Mouse (Mus musculus) G1E (cell line): ENCODE data around the gene Zfp91. TPM values are rescaled to one million over a fixed set of nuclear protein-coding genes. Genes with fewer than 3 reads are reported as not detected.

Experiments used
- ATAC-seq: 2 replicates; pipeline ENCODE4 v1.8.0; 2016; ENCODE audit warnings: mild to moderate bottlenecking; ENCODE audit not compliant: insufficient number of reproducible peaks, poor library complexity, low FRiP score, severe bottlenecking; ENCODE audit errors: extremely low read depth
- DNase-seq: peaks from one replicate; pipeline ENCODE4 v3.0.0; 2012; ENCODE audit warnings: low spot score
- H3K27me3 ChIP-seq: 2 replicates; pipeline ENCODE4 v1.6.1; 2012; ENCODE audit warnings: mild to moderate bottlenecking, low read length, inconsistent platforms; ENCODE audit not compliant: insufficient read depth
- H3K36me3 ChIP-seq: replicated peaks from 2 replicates; pipeline ENCODE3; 2012; ENCODE audit warnings: mild to moderate bottlenecking, inconsistent platforms
- H3K4me1 ChIP-seq: 2 replicates; pipeline ENCODE4 v1.6.1; 2012; ENCODE audit warnings: low read depth, low read length, inconsistent platforms, mixed read lengths; ENCODE audit not compliant: insufficient read depth
- H3K4me3 ChIP-seq: 2 replicates; pipeline ENCODE4 v1.5.1; 2012; ENCODE audit warnings: low read depth, mild to moderate bottlenecking, inconsistent platforms, low read length, moderate library complexity, mixed read lengths
- H3K9me3 ChIP-seq: replicated peaks from 2 replicates; pipeline ENCODE4 v1.6.1; 2012; ENCODE audit warnings: inconsistent platforms
- CTCF ChIP-seq: IDR thresholded peaks from 2 replicates; pipeline ENCODE4 v1.5.1; 2012; ENCODE audit warnings: low read depth, low read length, inconsistent platforms, mixed read lengths
- GATA1 ChIP-seq: IDR thresholded peaks from 2 replicates; pipeline ENCODE4 v1.6.1; 2012; ENCODE audit warnings: borderline replicate concordance, low read length, inconsistent platforms, mixed read lengths
- GATA2 ChIP-seq: IDR thresholded peaks from 2 replicates; pipeline ENCODE4 v1.6.1; 2012; ENCODE audit warnings: low read depth, low read length, inconsistent platforms, borderline replicate concordance
- POLR2AphosphoS5 ChIP-seq: IDR thresholded peaks from 2 replicates; pipeline ENCODE4 v1.6.1; 2012; ENCODE audit warnings: low read depth, low read length, inconsistent platforms; ENCODE audit not compliant: insufficient replicate concordance
- TAL1 ChIP-seq: conservative IDR thresholded peaks from 2 replicates; pipeline ENCODE4 v1.6.1; 2012; ENCODE audit warnings: low read depth, low read length, inconsistent platforms, mixed read lengths
- polyA plus RNA-seq: library from polyadenylated mRNA; stranded (reverse); fragments of >175 nt; gene quantifications from 2 replicates; pipeline ENCODE4 v1.2.3, GENCODE M21; 2012
- total RNA-seq, 2 experiments: library from RNA; stranded (forward) in 1 of 2; stranded (reverse) in 1 of 2; fragments of 200-1000 nt in 1 of 2; fragments of >200 nt in 1 of 2; fragmentation: Nextera tagmentation in 1 of 2; gene quantifications; 2 replicates each; pipeline ENCODE4 v1.2.3; 2014 to 2017

The Zfp91 gene
- total and polyA plus RNA-seq, 3 experiments, result 26.5 to 117 (median 90.3) TPM

GRCm38 (mm10) chr19:12802830-12803229, 6.9 kb upstream of the Zfp91 start:
- DNase-seq, result no peak
- H3K4me3 ChIP-seq, result no peak overlapping the region
- peaks cover 12% of the 10 kb centered on the region for H3K4me1 ChIP-seq
- ATAC-seq, result no peak
- no peaks in the 10 kb centered on the region for H3K9me3 ChIP-seq
- no peaks in the 10 kb centered on the region for H3K36me3 ChIP-seq
- no peaks in the 10 kb centered on the region for H3K27me3 ChIP-seq
- TF ChIP-seq CTCF (no peak), GATA1 (no peak), TAL1 (no peak), POLR2AphosphoS5 (no peak), GATA2 (no peak)

- H3K27me3 ChIP-seq, result no peaks in the 10 kb centered on the region
- TF ChIP-seq TAL1 (no peak), CTCF (no peak), GATA2 (no peak), POLR2AphosphoS5 (no peak), GATA1 (no peak)
- no peak overlapping the region for H3K4me3 ChIP-seq
- no peaks in the 10 kb centered on the region for H3K9me3 ChIP-seq
- peaks cover 12% of the 10 kb centered on the region for H3K4me1 ChIP-seq
- ATAC-seq (no peak), DNase-seq (no peak)
- H3K36me3 ChIP-seq, result no peaks in the 10 kb centered on the region
These were observed 5.1 kb upstream of the Zfp91 start for GRCm38 (mm10) chr19:12801046-12801445.

- no peak for ATAC-seq
These were observed 4.7 kb upstream of the Zfp91 start for GRCm38 (mm10) chr19:12800621-12801020.

GRCm38 (mm10) chr19:12799081-12799480, 3.2 kb upstream of the Zfp91 start:
- no peak for TF ChIP-seq POLR2AphosphoS5
- TF ChIP-seq TAL1, result no peak
- no peak for TF ChIP-seq GATA2
- TF ChIP-seq GATA1, result no peak
- no peak for TF ChIP-seq CTCF
- Histone ChIP-seq H3K27me3 (no peaks in the 10 kb centered on the region), H3K36me3 (no peaks in the 10 kb centered on the region), H3K9me3 (no peaks in the 10 kb centered on the region), H3K4me1 (peaks cover 12% of the 10 kb centered on the region), H3K4me3 (no peak overlapping the region)
- ATAC-seq, result no peak
- DNase-seq, result no peak

More at GRCm38 (mm10) chr19:12800621-12801020, 4.7 kb upstream of the Zfp91 start:
- Histone ChIP-seq H3K27me3 (no peaks in the 10 kb centered on the region), H3K4me1 (peaks cover 12% of the 10 kb centered on the region), H3K4me3 (no peak overlapping the region), H3K36me3 (no peaks in the 10 kb centered on the region), H3K9me3 (no peaks in the 10 kb centered on the region)
- TF ChIP-seq GATA2 (no peak), TAL1 (no peak), POLR2AphosphoS5 (no peak), GATA1 (no peak), CTCF (no peak)
- no peak for DNase-seq

GRCm38 (mm10) chr19:12798404-12798803, 2.5 kb upstream of the Zfp91 start:
- ATAC-seq (no peak), DNase-seq (no peak)
- Histone ChIP-seq H3K4me1 (peaks cover 12% of the 10 kb centered on the region), H3K27me3 (no peaks in the 10 kb centered on the region), H3K36me3 (no peaks in the 10 kb centered on the region), H3K9me3 (no peaks in the 10 kb centered on the region), H3K4me3 (no peak overlapping the region)
- TF ChIP-seq GATA1, result no peak

GRCm38 (mm10) chr19:12797071-12797470, 1.1 kb upstream of the Zfp91 start:
- Histone ChIP-seq H3K27me3 (no peaks in the 10 kb centered on the region), H3K9me3 (no peaks in the 10 kb centered on the region), H3K4me1 (peaks cover 12% of the 10 kb centered on the region), H3K4me3 (peak overlapping the region; percentile 93), H3K36me3 (no peaks in the 10 kb centered on the region)
- no peak for TF ChIP-seq GATA1
- no peak for TF ChIP-seq POLR2AphosphoS5
- no peak for TF ChIP-seq GATA2
- no peak for TF ChIP-seq TAL1
- TF ChIP-seq CTCF, result no peak
- DNase-seq (no peak), ATAC-seq (no peak)

GRCm38 (mm10) chr19:12796328-12796931, 504 bp upstream of the Zfp91 start:
- peak; percentile 4 for DNase-seq
- H3K4me1 ChIP-seq, result peaks cover 15% of the 10 kb centered on the region
- H3K36me3 ChIP-seq, result peaks cover 2% of the 10 kb centered on the region
- H3K4me3 ChIP-seq, result peak overlapping the region; percentile 93
- no peaks in the 10 kb centered on the region for H3K9me3 ChIP-seq
- ATAC-seq, result peak; percentile 31
- no peaks in the 10 kb centered on the region for H3K27me3 ChIP-seq
- TF ChIP-seq CTCF (no peak), POLR2AphosphoS5 (no peak), GATA2 (no peak), TAL1 (no peak), GATA1 (no peak)
